Mouse (Mus musculus) G1E (cell line): Measurements from ENCODE around the gene Kdm4a. TPM values are rescaled to one million over a fixed set of nuclear protein-coding genes. Genes with fewer than 3 reads are reported as not detected.

ENCODE experiments used
- ATAC-seq: 2 replicates; pipeline ENCODE4 v1.8.0; 2016; ENCODE audit warnings: mild to moderate bottlenecking; ENCODE audit not compliant: insufficient number of reproducible peaks, poor library complexity, low FRiP score, severe bottlenecking; ENCODE audit errors: extremely low read depth
- DNase-seq: peaks from one replicate; pipeline ENCODE4 v3.0.0; 2012; ENCODE audit warnings: low spot score
- H3K27me3 ChIP-seq: 2 replicates; pipeline ENCODE4 v1.6.1; 2012; ENCODE audit warnings: mild to moderate bottlenecking, low read length, inconsistent platforms; ENCODE audit not compliant: insufficient read depth
- H3K36me3 ChIP-seq: replicated peaks from 2 replicates; pipeline ENCODE3; 2012; ENCODE audit warnings: mild to moderate bottlenecking, inconsistent platforms
- H3K4me1 ChIP-seq: 2 replicates; pipeline ENCODE4 v1.6.1; 2012; ENCODE audit warnings: low read depth, low read length, inconsistent platforms, mixed read lengths; ENCODE audit not compliant: insufficient read depth
- H3K4me3 ChIP-seq: 2 replicates; pipeline ENCODE4 v1.5.1; 2012; ENCODE audit warnings: low read depth, mild to moderate bottlenecking, inconsistent platforms, low read length, moderate library complexity, mixed read lengths
- H3K9me3 ChIP-seq: replicated peaks from 2 replicates; pipeline ENCODE4 v1.6.1; 2012; ENCODE audit warnings: inconsistent platforms
- CTCF ChIP-seq: IDR thresholded peaks from 2 replicates; pipeline ENCODE4 v1.5.1; 2012; ENCODE audit warnings: low read depth, low read length, inconsistent platforms, mixed read lengths
- GATA1 ChIP-seq: IDR thresholded peaks from 2 replicates; pipeline ENCODE4 v1.6.1; 2012; ENCODE audit warnings: borderline replicate concordance, low read length, inconsistent platforms, mixed read lengths
- GATA2 ChIP-seq: IDR thresholded peaks from 2 replicates; pipeline ENCODE4 v1.6.1; 2012; ENCODE audit warnings: low read depth, low read length, inconsistent platforms, borderline replicate concordance
- POLR2AphosphoS5 ChIP-seq: IDR thresholded peaks from 2 replicates; pipeline ENCODE4 v1.6.1; 2012; ENCODE audit warnings: low read depth, low read length, inconsistent platforms; ENCODE audit not compliant: insufficient replicate concordance
- TAL1 ChIP-seq: conservative IDR thresholded peaks from 2 replicates; pipeline ENCODE4 v1.6.1; 2012; ENCODE audit warnings: low read depth, low read length, inconsistent platforms, mixed read lengths
- polyA plus RNA-seq: library from polyadenylated mRNA; stranded (reverse); fragments of >175 nt; gene quantifications from 2 replicates; pipeline ENCODE4 v1.2.3, GENCODE M21; 2012
- total RNA-seq, 2 experiments: library from RNA; stranded (forward) in 1 of 2; stranded (reverse) in 1 of 2; fragments of 200-1000 nt in 1 of 2; fragments of >200 nt in 1 of 2; fragmentation: Nextera tagmentation in 1 of 2; gene quantifications; 2 replicates each; pipeline ENCODE4 v1.2.3; 2014 to 2017

The Kdm4a gene
- total and polyA plus RNA-seq, 3 experiments = 39.4 to 50.5 (median 46.7) TPM

GRCm38 (mm10) chr4:118196185-118196584, 16.3 kb upstream of the Kdm4a start:
- ATAC-seq (no peak), DNase-seq (no peak)
- TF ChIP-seq CTCF (no peak), GATA2 (no peak), POLR2AphosphoS5 (no peak), GATA1 (no peak), TAL1 (no peak)
- Histone ChIP-seq H3K36me3 (no peaks in the 10 kb centered on the region), H3K4me3 (no peak overlapping the region), H3K4me1 (no peaks in the 10 kb centered on the region), H3K27me3 (peaks cover 23% of the 10 kb centered on the region), H3K9me3 (no peaks in the 10 kb centered on the region)

GRCm38 (mm10) chr4:118180301-118181080, 648 bp upstream of the Kdm4a start:
- Histone ChIP-seq H3K4me1 (peaks cover 27% of the 10 kb centered on the region), H3K36me3 (peaks cover 27% of the 10 kb centered on the region), H3K9me3 (no peaks in the 10 kb centered on the region), H3K27me3 (no peaks in the 10 kb centered on the region), H3K4me3 (peak overlapping the region; percentile 80)
- TF ChIP-seq TAL1 (no peak), GATA2 (no peak), GATA1 (no peak), CTCF (no peak), POLR2AphosphoS5 (no peak)
- ATAC-seq (no peak), DNase-seq (peak; percentile 16)

GRCm38 (mm10) chr4:118178952-118179466, 834 bp downstream of the Kdm4a start:
- Histone ChIP-seq H3K4me3 (peak overlapping the region; percentile 80), H3K36me3 (peaks cover 42% of the 10 kb centered on the region), H3K9me3 (no peaks in the 10 kb centered on the region), H3K4me1 (peaks cover 28% of the 10 kb centered on the region), H3K27me3 (no peaks in the 10 kb centered on the region)
- no peak for DNase-seq
- TF ChIP-seq GATA1 (no peak), GATA2 (no peak), TAL1 (no peak), CTCF (no peak), POLR2AphosphoS5 (no peak)
- ATAC-seq = no peak

GRCm38 (mm10) chr4:118172461-118172860, 7.4 kb downstream of the Kdm4a start:
- DNase-seq (no peak), ATAC-seq (no peak)
- H3K36me3 ChIP-seq = peaks cover 99% of the 10 kb centered on the region
- H3K27me3 ChIP-seq = no peaks in the 10 kb centered on the region
- H3K4me3 ChIP-seq = no peak overlapping the region
- H3K9me3 ChIP-seq = no peaks in the 10 kb centered on the region
- no peak for TF ChIP-seq GATA2
- TF ChIP-seq POLR2AphosphoS5 = no peak
- no peak for TF ChIP-seq CTCF
- TF ChIP-seq GATA1 = no peak
- no peak for TF ChIP-seq TAL1
- peaks cover 10% of the 10 kb centered on the region for H3K4me1 ChIP-seq

- no peaks in the 10 kb centered on the region for H3K27me3 ChIP-seq
- H3K36me3 ChIP-seq = peaks cover 99% of the 10 kb centered on the region
- peaks cover 5% of the 10 kb centered on the region for H3K4me1 ChIP-seq
- ATAC-seq (no peak), DNase-seq (no peak)
- TF ChIP-seq TAL1 = no peak
- TF ChIP-seq CTCF = 0 out of 2 replicates have a peak, but pooled peaks have one; percentile 13
- H3K9me3 ChIP-seq = no peaks in the 10 kb centered on the region
- H3K4me3 ChIP-seq = no peak overlapping the region
These were observed 8.8 kb downstream of the Kdm4a start for GRCm38 (mm10) chr4:118171006-118171405.

- ATAC-seq (no peak), DNase-seq (no peak)
- Histone ChIP-seq H3K4me1 (no peaks in the 10 kb centered on the region), H3K36me3 (peaks cover 96% of the 10 kb centered on the region), H3K27me3 (no peaks in the 10 kb centered on the region), H3K9me3 (no peaks in the 10 kb centered on the region), H3K4me3 (no peak overlapping the region)
- TF ChIP-seq CTCF (no peak), TAL1 (no peak), GATA1 (no peak), GATA2 (no peak), POLR2AphosphoS5 (no peak)
These were observed 17.7 kb downstream of the Kdm4a start for GRCm38 (mm10) chr4:118162123-118162522.

- H3K27me3 ChIP-seq = no peaks in the 10 kb centered on the region
- TF ChIP-seq GATA2 = no peak
- no peak for TF ChIP-seq CTCF
- TF ChIP-seq GATA1 = no peak
- TF ChIP-seq TAL1 = no peak
- TF ChIP-seq POLR2AphosphoS5 = no peak
- ATAC-seq (no peak), DNase-seq (no peak)
- peaks cover 6% of the 10 kb centered on the region for H3K4me1 ChIP-seq
- no peaks in the 10 kb centered on the region for H3K9me3 ChIP-seq
- H3K36me3 ChIP-seq = peaks cover 97% of the 10 kb centered on the region
- no peak overlapping the region for H3K4me3 ChIP-seq
These were observed 22.2 kb downstream of the Kdm4a start for GRCm38 (mm10) chr4:118157666-118158065.
